In genomic region chr2:93014093-93014937, GRCm38 (mm10) we compare ENCODE assay signal across 8 mouse cellular contexts. TPM values are rescaled to one million over a fixed set of nuclear protein-coding genes. Genes with fewer than 3 reads are reported as not detected.
DNase-seq lines count a peak whose midpoint lies in the region; ATAC-seq and TF ChIP-seq lines count a peak whose summit lies in the region.

No protein-coding gene starts in this region.

- H3K9ac ChIP-seq in embryonic facial prominence, embryonic 15.5 days, result peak overlapping the region; percentile 54
- H3K9ac ChIP-seq in hindbrain, embryonic 14.5 days, result peak overlapping the region; percentile 73
- peak overlapping the region; percentile 85 for H3K9ac ChIP-seq in liver, embryonic 11.5 days (ENCODE audit: low read depth, low read length)
- peak overlapping the region; percentile 74 for H3K9ac ChIP-seq in midbrain, postnatal 0 days (replicated peaks; ENCODE audit: low read length, poor library complexity, severe bottlenecking)

- no peak for TF ChIP-seq CTCF in midbrain, postnatal 0 days (IDR thresholded peaks at IDR 0.05)

- H3K4me3 ChIP-seq in embryonic facial prominence, embryonic 15.5 days (replicated peaks), result peak overlapping the region; percentile 59
- peak overlapping the region; percentile 58 for H3K4me3 ChIP-seq in hindbrain, embryonic 14.5 days (replicated peaks; ENCODE audit: low read length)
- H3K4me3 ChIP-seq in liver, embryonic 11.5 days (ENCODE audit: low read depth, low read length), result peak overlapping the region; percentile 67
- H3K4me3 ChIP-seq in midbrain, postnatal 0 days (ENCODE audit: low read depth, low read length), result peak overlapping the region; percentile 44

- peak; percentile 42; the same call in 1 of the 2 replicates for ATAC-seq in cerebellum, adult (ENCODE audit: insufficient number of reproducible peaks, low FRiP score, low TSS enrichment)
- peak; percentile 90 for ATAC-seq in embryonic facial prominence, embryonic 15.5 days (ENCODE audit: insufficient number of reproducible peaks, low FRiP score, low TSS enrichment, low read depth)
- ATAC-seq in hindbrain, embryonic 14.5 days (ENCODE audit: low FRiP score), result peak; percentile 72; the same call in 1 of the 2 replicates
- peak; percentile 91 for ATAC-seq in liver, embryonic 11.5 days (replicated peaks; ENCODE audit: low FRiP score)
- peak; percentile 63; the same call in 1 of the 2 replicates for ATAC-seq in midbrain, postnatal 0 days (ENCODE audit: low FRiP score)

- H3K36me3 ChIP-seq in embryonic facial prominence, embryonic 15.5 days, result peaks cover 24% of the 10 kb centered on the region
- H3K36me3 ChIP-seq in hindbrain, embryonic 14.5 days (replicated peaks; ENCODE audit: control insufficient read depth, insufficient read depth), result peaks cover 4% of the 10 kb centered on the region; the same call in 1 of the 2 replicates
- H3K36me3 ChIP-seq in liver, embryonic 11.5 days (ENCODE audit: control insufficient read depth, insufficient read depth, low read length), result peaks cover 8% of the 10 kb centered on the region; the same call in 1 of the 2 replicates
- H3K36me3 ChIP-seq in midbrain, postnatal 0 days (ENCODE audit: insufficient read depth, low read length), result peaks cover 7% of the 10 kb centered on the region; the same call in 1 of the 2 replicates

- no peaks in the 10 kb centered on the region for H3K27me3 ChIP-seq in embryonic facial prominence, embryonic 15.5 days
- H3K27me3 ChIP-seq in hindbrain, embryonic 14.5 days (ENCODE audit: control insufficient read depth, insufficient read depth, low read length), result no peaks in the 10 kb centered on the region
- H3K27me3 ChIP-seq in liver, embryonic 11.5 days (replicated peaks; ENCODE audit: control insufficient read depth, insufficient read depth, low read length), result no peaks in the 10 kb centered on the region
- no peaks in the 10 kb centered on the region for H3K27me3 ChIP-seq in midbrain, postnatal 0 days (ENCODE audit: insufficient read depth, low read length)

- H3K9me3 ChIP-seq in embryonic facial prominence, embryonic 15.5 days (replicated peaks), result no peaks in the 10 kb centered on the region
- H3K9me3 ChIP-seq in hindbrain, embryonic 14.5 days (ENCODE audit: control insufficient read depth, low read length), result no peaks in the 10 kb centered on the region
- no peaks in the 10 kb centered on the region for H3K9me3 ChIP-seq in liver, embryonic 11.5 days (ENCODE audit: control insufficient read depth, low read length)
- H3K9me3 ChIP-seq in midbrain, postnatal 0 days (ENCODE audit: low read length), result no peaks in the 10 kb centered on the region

- DNase-seq in cerebellum, adult 11 months, result no peak
- DNase-seq in Muller cell, postnatal 12 days (ENCODE audit: inconsistent ontology term), result peak; percentile 82
- DNase-seq in hindbrain, embryonic 14.5 days (ENCODE audit: low spot score), result no peak
- peak; percentile 81 for DNase-seq in liver, embryonic 11.5 days (ENCODE audit: low spot score)
- DNase-seq in midbrain, postnatal 0 days (ENCODE audit: low spot score), result peak; percentile 48
- DNase-seq in thymus, postnatal 4 days, result peak; percentile 68

- H3K4me1 ChIP-seq in embryonic facial prominence, embryonic 15.5 days, result peaks cover 60% of the 10 kb centered on the region
- peaks cover 18% of the 10 kb centered on the region for H3K4me1 ChIP-seq in hindbrain, embryonic 14.5 days (replicated peaks; ENCODE audit: control insufficient read depth, insufficient read depth, low read length)
- peaks cover 33% of the 10 kb centered on the region for H3K4me1 ChIP-seq in liver, embryonic 11.5 days (replicated peaks; ENCODE audit: control insufficient read depth, insufficient read depth, low read length)
- H3K4me1 ChIP-seq in midbrain, postnatal 0 days (ENCODE audit: insufficient read depth, low read length), result 0 out of 2 replicates have a peak, but pooled peaks cover 10% of the 10 kb centered on the region

- WGBS in embryonic facial prominence, embryonic 15.5 days, result 2% methylated on average over 47 of the region's 50 CpGs
- WGBS in hindbrain, embryonic 14.5 days, result 6% methylated on average over 42 of the region's 50 CpGs
- 2% methylated on average over 47 of the region's 50 CpGs for WGBS in liver, embryonic 11.5 days
- 7% methylated on average over 26 of the region's 50 CpGs for WGBS in midbrain, postnatal 0 days

- peak overlapping the region; percentile 93 for H3K27ac ChIP-seq in embryonic facial prominence, embryonic 15.5 days (replicated peaks)
- H3K27ac ChIP-seq in hindbrain, embryonic 14.5 days, result peak overlapping the region; percentile 56
- peak overlapping the region; percentile 86 for H3K27ac ChIP-seq in liver, embryonic 11.5 days (ENCODE audit: low read depth, low read length)
- H3K27ac ChIP-seq in midbrain, postnatal 0 days (ENCODE audit: low read depth, low read length), result peak overlapping the region; percentile 55; the same call in 1 of the 2 replicates

- H3K4me2 ChIP-seq in embryonic facial prominence, embryonic 15.5 days (replicated peaks), result peak overlapping the region; percentile 87
- peak overlapping the region; percentile 97 for H3K4me2 ChIP-seq in hindbrain, embryonic 14.5 days (replicated peaks)
- peak overlapping the region; percentile 74 for H3K4me2 ChIP-seq in liver, embryonic 11.5 days
- peak overlapping the region; percentile 87 for H3K4me2 ChIP-seq in midbrain, postnatal 0 days (ENCODE audit: low read depth, low read length, poor library complexity, severe bottlenecking)

RNA-seq across cellular contexts. Expression of gene Prdm11, which starts 31.7 kb away (rescaled TPM):
- 12.0 and 12.1 TPM in 2 replicates for polyA plus RNA-seq in embryonic facial prominence, embryonic 15.5 days (2015; fragmentation: Nextera tagmentation; extraction: Ambion mirVana)
- 1.8 and 2.5 TPM in 2 replicates for polyA plus RNA-seq in hindbrain, embryonic 14.5 days (2014; fragmentation: Nextera tagmentation; extraction: Ambion mirVana)
- polyA plus RNA-seq in liver, embryonic 11.5 days (2014; fragmentation: Nextera tagmentation; extraction: Ambion mirVana), result 5.0 and 6.4 TPM in 2 replicates
- 12.2 and 14.2 TPM in 2 replicates for total RNA-seq in midbrain, postnatal 0 days (2014; rRNA removed)
- polyA plus RNA-seq in midbrain, postnatal 0 days (2015; fragmentation: Nextera tagmentation; extraction: Ambion mirVana), result 2.1 and 2.6 TPM in 2 replicates

Comparison
In these comparisons a context has a peak if more than half of its experiments do, and no peak if none do; other contexts are left out.
1. DNase-seq: peak in Muller cell, postnatal 12 days (single experiment), liver, embryonic 11.5 days (single experiment), midbrain, postnatal 0 days (single experiment) and thymus, postnatal 4 days (single experiment); none in cerebellum, adult 11 months (single experiment) and hindbrain, embryonic 14.5 days (single experiment).
2. Peak in every context shown above with its lines, with median percentiles within 50 percentile points of each other: ATAC-seq, H3K27ac ChIP-seq, H3K4me2 ChIP-seq, H3K4me3 ChIP-seq and H3K9ac ChIP-seq.